Mouse (Mus musculus): ENCODE measurements around the gene Fam129a. TPM values are rescaled to one million over a fixed set of nuclear protein-coding genes. Genes with fewer than 3 reads are reported as not detected.

The Fam129a gene
- total RNA-seq (2021), result 1 to 10 TPM; 2.6 to 5.3 TPM

DNA sequence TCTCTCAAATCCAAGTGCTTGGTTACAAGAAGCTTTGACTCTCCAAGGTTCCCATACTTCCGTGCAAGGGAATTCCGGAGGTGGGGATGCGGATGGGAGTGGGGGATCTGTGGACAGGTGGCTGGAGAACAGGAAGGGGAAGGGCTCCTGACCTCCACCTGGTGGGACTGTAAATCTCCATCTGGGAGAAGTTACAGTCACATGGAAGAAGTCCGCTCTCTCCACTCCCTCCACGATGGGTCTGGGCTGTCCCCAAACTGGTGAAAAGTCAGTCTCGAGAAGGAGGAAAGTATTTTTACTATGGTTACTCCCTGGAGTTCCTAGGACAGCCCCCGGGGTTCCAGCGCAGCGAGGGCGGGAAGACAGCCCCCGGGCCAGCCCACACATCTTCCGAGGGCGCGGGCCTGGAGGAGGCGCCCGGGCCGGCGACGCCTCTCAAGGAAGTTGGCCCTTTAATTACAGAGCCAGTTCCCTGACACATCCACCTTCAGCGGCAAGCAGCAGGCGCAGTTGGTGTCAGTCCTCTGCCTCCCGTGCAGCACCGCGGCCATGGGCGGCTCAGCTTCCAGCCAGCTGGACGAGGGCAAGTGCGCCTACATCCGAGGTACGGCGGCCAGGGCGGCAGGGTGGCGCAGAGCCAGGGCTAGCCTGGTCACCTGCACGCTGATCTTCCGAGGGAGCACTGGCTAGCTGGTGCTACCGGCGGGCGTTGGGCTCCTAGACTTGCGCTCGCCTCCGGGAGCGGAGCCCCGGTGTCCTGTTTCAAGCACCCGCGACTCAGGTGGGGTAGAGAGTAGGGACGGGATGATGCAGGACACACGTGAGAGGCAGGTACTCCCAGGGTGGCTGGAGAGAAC is at the start of gene Fam129a:
Gene Fam129a (plus strand): TSS at position 206 of the 857 bp plus-strand sequence.
- intact Hi-C loops (cut with DNase I), result no loop called here
- peak; percentile 24 for DNase-seq

DNA sequence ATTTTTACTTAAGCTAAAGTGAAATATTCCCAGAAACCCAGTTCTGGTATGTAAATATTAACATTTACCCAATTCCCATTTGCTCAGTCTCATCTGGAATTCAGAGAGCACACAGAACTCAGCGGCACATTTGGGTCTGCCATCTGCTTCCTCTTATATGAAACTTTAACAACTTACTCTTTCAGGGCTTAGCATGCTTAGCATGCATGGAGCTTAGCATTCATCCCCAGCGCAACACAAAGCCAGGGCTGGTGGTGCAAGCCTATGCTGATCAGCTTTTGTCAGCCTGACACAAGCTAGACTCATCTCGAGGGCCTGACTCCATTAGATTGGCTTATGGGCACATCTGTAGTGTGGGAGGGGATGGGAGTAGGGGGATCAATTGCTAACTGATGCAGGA is 44.3 kb upstream of the Fam129a start:
- no peak for DNase-seq
- intact Hi-C loops (cut with DNase I), result no loop called here

DNA sequence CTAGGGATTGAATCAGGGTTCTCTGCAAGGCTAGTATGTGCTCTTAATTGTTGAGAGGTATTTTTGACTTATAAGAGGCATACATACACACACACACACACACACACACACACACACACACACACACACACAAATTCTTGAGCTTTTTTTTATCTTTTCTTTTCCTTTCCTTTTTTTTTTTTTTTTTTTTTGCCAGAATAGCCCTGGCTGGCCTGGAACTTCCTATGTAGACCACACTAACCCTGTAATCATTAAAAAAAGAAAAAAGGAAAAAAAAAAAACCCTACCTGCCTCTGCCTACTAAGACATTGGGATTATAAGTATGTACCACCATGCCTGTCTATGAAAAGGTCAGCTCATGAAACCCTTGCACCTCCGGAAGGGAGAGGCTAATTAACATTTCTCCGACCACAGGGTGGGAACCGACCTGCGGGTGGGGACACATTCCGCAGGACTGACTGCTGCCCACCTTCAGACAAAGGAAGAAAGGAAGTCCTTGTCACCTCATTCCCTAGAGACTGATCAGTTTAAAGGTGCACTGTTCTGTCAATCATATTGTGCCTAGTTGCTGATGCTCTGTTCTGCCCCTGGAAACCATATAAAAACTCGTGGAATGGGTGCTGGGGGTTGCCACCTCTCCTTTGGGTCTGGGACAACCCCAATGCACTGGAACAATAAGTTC is 27.0 kb upstream of the Fam129a start:
- intact Hi-C loops (cut with DNase I), result no loop called here
- DNase-seq, result no peak

DNA sequence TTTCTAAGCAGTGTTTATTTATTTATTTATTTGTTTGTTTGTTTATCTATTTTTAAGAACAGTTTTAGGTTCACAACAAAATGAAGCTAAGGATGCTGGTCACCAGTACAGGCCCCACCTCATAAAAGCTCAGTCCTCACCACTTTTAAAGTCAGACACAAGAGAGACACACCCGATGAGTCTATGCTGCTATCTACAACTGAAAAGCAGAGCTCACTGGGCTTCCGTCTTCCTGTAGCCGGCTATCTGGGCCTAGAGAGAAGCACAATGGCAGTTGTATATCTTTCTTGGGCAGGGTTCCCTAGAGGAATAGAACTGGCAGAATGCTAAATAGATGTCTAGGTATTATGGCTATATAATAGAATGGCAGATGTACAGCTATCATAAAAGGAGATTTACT is 26.4 kb upstream of the Fam129a start:
- intact Hi-C loops (cut with DNase I), result no loop called here
- no peak for DNase-seq

DNA sequence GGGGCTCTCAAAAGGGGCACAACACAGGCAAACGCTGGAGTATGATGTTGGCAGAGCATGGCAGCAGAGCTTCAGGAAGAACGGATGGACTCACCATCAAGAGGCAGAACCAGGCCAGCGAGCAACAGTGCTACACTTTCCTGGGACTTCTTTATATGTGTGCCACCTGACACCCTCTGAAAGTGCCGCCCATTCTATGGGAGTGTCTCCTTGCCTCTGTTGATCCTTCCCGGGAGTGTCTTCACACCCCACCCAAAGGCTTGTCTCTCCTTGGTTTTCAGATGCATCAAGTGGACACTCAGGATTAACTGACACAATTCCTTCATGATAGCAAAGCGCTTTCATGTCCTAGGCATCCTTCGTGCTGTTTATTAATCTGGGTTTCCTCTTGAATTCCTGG is 25.4 kb upstream of the Fam129a start:
- intact Hi-C loops (cut with DNase I), result no loop called here
- DNase-seq, result no peak

DNA sequence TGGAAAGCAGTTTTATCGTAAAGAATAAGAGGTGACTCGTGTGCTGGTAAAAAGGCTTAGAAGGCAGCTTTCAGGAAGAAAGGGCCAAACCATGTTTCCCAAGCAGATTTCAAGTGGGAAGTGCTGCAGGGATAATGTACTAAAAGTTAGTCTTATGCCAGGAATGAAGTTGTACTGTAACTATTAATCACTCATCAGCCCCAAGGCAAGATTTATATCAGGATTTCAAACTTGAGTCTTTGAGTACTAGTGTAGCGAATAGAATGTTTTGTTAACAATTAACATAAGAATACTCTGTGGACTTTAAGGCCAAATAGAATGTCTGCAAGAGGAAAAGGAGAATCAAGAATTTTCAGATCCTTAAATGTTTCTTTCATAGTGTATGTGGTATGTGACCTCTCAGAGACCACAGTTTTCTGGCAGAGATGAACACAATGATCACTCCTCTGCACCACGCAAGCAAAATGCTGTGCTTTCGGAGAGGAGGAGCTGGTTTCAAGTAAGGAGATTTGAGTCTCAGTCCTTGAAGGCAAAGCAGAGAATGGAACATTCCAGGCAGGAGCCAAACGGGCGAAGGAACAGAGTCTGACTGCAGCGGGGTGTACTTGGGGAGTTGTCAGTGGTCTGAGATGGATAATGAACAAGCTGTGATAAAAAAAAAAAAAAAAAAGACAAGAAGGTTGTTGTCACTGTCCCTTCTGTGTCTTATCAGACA is 21.9 kb upstream of the Fam129a start:
- DNase-seq, result no peak
- intact Hi-C loops (cut with DNase I), result no loop called here

DNA sequence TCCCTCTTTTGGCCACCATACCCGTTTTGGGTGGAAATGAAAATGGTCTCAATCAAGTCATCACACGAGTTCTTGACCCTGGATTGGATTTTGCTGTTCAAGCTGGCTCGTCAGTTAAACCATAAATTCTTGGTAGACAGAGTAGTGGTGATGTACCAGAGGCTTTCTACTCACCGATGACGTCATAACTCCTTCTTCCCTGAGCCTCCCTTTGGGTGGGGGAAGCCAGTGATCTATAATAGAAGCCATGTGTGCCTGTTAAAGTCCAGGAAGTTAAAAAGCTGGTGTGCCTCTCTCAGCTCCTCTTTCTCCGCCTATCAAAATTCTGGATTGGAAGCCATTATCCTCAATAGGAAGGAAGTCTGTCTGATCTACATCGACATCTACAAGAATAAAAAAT is 21.2 kb upstream of the Fam129a start:
- no peak for DNase-seq
- intact Hi-C loops (cut with DNase I), result no loop called here

DNA sequence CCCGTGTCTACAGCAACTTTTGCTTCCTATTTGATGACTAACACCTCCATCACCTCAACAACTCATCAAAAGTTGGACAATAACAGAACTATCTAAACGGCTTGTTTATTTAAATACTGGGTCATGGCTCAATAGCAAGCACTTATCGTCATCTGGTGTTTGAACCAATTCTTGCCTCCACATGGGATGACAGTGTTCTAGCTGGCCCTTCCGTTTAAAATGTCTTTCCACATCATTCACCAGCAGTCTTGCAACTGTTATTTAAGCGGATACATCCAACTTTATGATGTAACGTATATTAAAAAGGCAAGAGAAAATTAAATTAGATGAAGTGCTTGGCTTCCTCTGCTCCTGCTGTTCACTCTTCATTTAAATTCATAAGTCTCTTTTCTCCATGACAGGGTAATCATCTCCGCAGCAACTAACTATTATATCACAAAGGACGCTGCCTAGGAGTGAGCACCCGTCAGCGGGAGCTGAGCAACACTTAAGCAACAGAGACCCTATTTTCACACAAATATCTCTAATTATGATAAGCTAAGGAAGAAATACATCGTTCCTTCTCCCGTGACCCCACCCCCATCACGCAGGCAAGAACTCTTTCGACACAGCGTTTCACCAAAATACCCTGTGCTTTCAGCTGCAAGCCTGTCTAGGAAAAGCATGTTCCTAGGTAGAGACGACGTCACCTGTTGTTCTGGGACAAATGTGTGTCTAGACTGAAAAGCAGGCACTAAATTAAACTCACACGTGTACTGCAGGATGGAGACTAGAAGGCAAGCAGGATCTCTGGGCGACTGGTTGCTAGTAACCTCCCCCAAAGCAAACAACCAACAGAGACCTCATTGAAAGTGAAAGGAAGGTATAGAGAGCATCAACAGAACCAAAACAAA is 20.2 kb upstream of the Fam129a start:
- DNase-seq, result no peak
- intact Hi-C loops (cut with DNase I), result no loop called here

DNA sequence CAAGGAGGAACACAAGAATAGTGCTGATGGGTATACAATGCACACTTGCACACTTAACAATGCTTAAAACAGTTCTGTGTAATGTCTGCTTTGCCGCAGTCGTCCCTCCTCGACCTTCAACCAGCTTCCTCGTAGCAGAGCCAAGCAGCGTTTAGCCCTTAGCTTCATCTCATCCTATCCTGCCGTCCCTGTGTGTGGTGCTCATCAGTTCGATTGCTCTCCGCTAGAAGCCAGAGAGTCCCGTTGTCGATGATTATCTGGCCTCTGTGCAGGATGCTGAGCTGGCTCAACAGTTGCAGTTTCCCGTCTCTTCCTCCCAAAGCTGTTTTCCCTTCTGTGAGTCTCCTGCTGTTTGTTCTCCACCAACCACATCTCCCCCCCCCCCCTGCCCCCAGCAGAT is 10.4 kb upstream of the Fam129a start:
- intact Hi-C loops (cut with DNase I), result loop anchor here (5.0 kb wide), 1 partner anchor 147 kb away; no protein-coding TSS in a partner anchor
- no peak for DNase-seq

DNA sequence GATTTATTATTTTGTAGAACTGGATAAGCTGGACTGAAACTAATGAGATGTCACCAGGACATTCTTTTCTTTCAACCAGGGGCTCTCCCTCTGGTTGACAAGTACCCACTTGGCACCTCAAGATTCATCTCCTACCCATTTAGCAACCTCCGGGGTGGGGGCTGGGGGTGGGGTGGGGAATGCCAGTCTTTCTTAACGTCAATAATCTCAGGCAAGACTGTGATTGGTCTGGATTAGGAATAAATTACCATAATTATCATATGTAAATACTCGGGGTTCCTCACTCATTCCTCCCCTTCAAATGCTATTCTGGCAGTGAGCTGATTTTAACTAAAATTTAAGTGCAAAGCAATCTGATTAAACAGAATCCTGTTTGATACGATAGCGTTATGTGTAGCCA is 7.6 kb upstream of the Fam129a start:
- intact Hi-C loops (cut with DNase I), result loop anchor here (5.0 kb wide), 1 partner anchor 144 kb away; no protein-coding TSS in a partner anchor
- DNase-seq, result no peak

DNA sequence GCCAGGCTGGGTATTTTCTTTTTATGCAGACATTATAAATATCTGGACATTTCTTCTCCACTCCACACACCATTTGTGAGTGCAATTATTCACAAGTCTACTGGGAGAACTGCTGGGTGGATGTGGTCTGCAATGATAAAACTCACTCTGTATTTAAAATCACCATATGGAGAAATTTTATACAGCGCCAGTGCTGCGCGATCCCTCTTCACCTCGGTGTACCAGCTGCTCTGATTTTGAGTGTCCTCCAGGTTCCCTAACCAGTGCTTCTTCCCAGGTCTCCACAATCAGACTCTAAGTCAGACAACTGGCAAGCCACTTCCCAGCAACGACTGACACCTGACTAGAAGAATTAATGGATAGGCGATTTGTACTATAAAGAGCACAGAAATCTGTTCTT is 7.1 kb upstream of the Fam129a start:
- intact Hi-C loops (cut with DNase I), result loop anchor here (5.0 kb wide), 1 partner anchor 143 kb away; no protein-coding TSS in a partner anchor
- no peak for DNase-seq

DNA sequence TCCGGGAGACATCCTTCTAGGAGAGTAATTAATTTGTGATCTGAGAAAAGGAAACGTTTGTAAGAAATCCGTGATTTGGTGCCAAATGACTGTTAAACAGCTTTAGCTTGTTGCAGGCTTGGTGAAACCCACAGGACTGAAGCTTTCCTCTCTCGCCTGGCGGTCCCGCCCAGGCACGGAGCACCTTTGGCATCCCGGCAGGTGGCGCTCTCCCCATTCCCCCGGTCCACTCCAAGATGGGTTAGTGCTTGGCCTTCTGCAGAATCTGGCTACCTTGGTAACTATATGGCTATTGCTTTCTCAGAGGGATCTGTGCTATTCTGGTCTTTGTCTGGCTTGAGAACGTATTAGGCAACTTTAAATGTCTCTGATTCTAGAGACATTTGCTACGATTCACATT is 6.6 kb upstream of the Fam129a start:
- DNase-seq, result peak; percentile 84
- intact Hi-C loops (cut with DNase I), result loop anchor here (5.0 kb wide), 1 partner anchor 143 kb away; no protein-coding TSS in a partner anchor

DNA sequence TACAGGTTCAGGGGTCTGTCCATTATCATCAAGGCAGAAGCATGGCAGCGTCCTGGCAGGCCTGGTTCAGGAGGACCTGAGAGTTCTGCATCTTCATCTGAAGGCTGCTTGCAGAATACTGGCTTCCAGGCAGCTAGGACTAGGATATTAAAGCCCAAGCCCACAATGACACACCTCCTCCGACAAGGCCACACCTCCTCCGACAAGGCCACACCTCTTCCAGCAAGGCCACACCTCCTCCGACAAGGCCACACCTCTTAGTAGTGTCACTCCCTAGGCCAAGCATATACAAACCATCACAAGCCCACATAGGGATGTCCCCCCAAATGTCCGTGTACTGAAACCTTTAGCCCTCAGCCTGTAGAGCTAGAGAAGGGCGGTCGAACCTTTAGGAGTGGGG is 2.3 kb upstream of the Fam129a start:
- intact Hi-C loops (cut with DNase I), result no loop called here
- DNase-seq, result no peak

DNA sequence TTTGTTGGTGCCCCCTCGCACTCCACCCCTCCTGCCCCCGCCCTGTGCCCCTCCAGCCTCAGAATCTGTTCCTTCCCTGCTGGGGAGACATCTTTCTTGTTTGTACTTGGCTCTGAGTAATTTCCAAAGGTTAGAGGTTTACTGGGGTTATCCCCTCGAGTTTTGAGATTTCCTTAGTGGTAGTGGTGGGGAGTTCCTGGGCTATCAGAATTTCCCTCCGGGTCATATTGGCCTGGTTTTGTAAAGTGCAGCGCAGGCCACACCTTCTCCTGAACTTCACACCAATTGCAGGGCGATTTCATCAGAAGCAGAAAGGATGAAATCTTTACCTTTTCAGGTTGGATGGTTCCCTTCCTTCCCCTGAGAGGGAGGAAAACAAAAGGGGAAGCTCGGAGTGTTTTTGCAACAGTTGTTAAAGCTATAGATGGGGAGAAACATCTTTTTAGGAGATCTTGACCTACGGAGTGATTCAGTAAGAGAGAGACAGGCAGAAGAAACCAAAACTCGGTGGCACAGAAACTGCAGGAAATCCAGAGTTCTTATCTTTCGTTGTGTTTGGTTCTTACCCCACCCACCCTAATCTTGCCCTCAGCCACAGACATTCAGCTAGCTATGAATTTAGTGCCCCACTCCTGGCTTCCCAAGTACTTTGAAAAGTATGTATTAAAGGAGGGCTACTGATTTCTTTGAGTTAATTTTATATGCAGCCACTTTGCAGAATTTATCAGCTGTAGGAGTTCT is 1.0 kb downstream of the Fam129a start:
- no peak for DNase-seq
- intact Hi-C loops (cut with DNase I), result no loop called here

DNA sequence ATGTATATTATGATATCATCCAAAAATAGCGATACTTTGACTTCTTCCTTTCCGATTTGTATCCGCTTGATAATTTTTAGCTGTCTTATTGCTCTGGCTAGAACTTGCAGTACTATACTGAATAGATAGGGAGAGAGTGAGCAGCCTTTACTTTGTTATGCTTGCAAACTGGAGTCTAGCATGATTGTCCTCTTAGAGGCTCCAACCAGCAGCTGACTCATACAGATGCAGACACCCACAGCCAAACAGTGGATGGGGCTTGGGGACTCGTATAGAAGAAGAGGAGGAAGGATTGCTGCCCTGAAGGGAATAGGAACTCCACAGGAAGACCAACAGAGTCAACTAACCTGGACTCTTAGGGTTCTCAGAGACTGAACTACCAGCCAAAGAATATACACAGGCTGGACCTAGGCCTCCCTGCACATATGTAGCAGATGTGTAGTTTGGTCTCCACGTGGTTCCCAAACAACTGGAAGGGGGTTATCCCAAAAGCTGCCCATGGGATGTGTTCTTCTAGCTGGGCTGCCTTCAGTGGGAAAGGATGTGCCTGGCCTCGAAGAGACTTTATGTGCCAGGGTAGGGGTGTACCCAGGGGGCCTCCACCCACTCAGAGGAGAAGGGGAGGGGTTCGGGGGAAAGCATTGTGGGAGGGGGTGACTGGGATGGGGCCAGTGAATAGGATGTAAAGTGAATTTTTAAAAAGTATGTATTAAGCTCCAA is 1.8 kb downstream of the Fam129a start:
- DNase-seq, result no peak
- intact Hi-C loops (cut with DNase I), result no loop called here

DNA sequence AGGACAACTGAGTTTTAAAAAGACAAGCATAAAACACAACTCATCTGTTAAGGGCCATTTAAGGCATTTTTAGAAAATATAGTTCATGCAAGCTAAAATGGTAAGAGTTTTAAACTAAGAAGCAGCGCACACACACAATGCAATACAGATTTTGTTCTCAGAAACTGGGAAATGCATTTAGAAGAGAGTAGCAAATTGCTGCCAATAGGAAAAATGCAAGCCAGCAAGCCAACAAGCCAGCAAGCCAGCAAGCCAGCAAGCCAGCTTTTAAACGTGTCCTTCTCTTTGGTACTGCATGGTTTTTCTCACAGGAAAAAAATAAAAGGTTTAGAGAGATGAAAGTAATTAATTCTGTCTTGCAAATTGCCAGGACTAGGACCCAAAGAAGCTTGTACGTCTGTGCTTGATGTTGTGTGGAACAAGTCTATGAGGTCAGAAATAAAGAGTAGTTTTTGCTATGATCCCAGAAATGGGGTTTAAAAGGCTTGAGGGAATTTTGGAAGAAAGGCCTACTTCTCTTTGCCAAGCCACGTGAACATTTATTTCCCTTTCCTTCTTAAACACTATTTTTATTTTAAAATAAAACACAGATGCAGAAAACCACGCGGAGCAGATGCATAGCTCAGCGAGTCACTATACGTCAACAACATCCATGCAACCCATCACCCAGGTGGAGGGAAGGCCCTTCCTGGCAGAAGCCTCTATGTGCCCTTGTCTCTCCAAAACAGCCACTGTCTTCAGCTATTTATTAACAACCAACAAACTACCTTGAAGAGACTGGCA is 9.4 kb downstream of the Fam129a start:
- intact Hi-C loops (cut with DNase I), result no loop called here
- no peak for DNase-seq

DNA sequence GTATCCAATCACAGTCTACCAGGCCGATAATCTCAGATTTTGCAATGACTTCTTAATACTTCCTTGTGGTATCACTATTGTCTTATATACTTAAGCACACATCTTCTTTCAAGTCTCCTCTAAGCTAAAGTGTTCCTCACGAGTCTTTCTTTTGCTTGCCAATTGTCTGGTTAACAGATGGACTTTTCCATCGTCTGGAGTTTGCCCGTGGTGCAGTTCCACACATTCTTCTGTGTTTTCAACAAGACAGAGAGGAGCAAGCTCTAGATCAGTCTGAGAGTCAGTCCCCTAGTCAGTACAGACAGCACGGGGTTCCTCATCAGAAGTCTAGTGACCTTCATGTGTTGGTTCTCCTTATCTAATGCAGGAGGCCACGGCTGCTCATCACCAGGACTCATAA is 10.5 kb downstream of the Fam129a start:
- no peak for DNase-seq
- intact Hi-C loops (cut with DNase I), result no loop called here

DNA sequence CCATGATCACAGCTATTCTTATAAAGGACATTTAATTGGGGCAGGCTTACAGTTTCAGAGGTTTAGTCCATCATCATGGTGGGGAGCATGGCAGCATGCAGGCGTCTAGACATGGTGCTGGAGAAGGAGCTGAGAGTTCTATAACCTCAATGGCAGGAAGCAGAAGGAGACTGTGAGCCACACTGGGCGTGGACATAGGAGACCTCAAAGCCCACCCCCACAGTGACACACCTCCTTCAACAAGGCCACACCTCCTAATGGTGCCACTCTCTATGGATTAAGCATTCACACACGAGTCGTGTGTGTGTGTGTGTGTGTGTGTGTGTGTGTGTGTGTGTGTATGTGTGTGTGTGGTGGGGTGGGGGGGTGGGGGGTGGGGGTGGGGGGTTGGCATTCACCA is 11.0 kb downstream of the Fam129a start:
- intact Hi-C loops (cut with DNase I), result no loop called here
- DNase-seq, result no peak
